Mouse (Mus musculus) heart, embryonic 15.5 days (tissue): ENCODE results near the gene Dnhd1. TPM values are rescaled to one million over a fixed set of nuclear protein-coding genes. Genes with fewer than 3 reads are reported as not detected.
"Not testable (repeated sequence)": the region's sequence is repeated elsewhere in the genome, so short reads cannot be mapped to it uniquely, and the experiment has no call there.

Source experiments
- ATAC-seq: fragments of 200-750 bp; cut with Nextera tagmentation; replicated peaks from 2 replicates; pipeline ENCODE4 v1.8.0; 2017; ENCODE audit warnings: low read depth, moderate TSS enrichment; ENCODE audit not compliant: insufficient number of reproducible peaks, insufficient read depth, low FRiP score
- H3K27ac ChIP-seq: fragments of 300-500 bp; sonication (generic); 2 replicates; pipeline ENCODE4 v1.5.1; 2015; ENCODE audit warnings: mild to moderate bottlenecking, inconsistent platforms
- H3K27me3 ChIP-seq: fragments of 300-500 bp; sonication (generic); 2 replicates; pipeline ENCODE4 v1.6.1; 2015; ENCODE audit warnings: inconsistent platforms
- H3K36me3 ChIP-seq: fragments of 300-500 bp; sonication (generic); 2 replicates; pipeline ENCODE4 v1.6.1; 2015; ENCODE audit warnings: mild to moderate bottlenecking, inconsistent platforms
- H3K4me1 ChIP-seq: fragments of 300-500 bp; sonication (generic); replicated peaks from 2 replicates; pipeline ENCODE4 v1.6.1; 2015; ENCODE audit warnings: inconsistent platforms
- H3K4me2 ChIP-seq: fragments of 300-500 bp; sonication (generic); 2 replicates; pipeline ENCODE4 v1.6.1; 2015; ENCODE audit warnings: inconsistent platforms, mild to moderate bottlenecking, moderate library complexity
- H3K4me3 ChIP-seq: fragments of 300-500 bp; sonication (generic); 2 replicates; pipeline ENCODE4 v1.5.1; 2015; ENCODE audit warnings: mild to moderate bottlenecking, inconsistent platforms
- H3K9ac ChIP-seq: fragments of 300-500 bp; sonication (generic); 2 replicates; pipeline ENCODE4 v1.6.1; 2015; ENCODE audit warnings: mild to moderate bottlenecking, inconsistent platforms
- H3K9me3 ChIP-seq: fragments of 300-500 bp; sonication (generic); replicated peaks from 2 replicates; pipeline ENCODE4 v1.6.1; 2016; ENCODE audit warnings: inconsistent platforms
- WGBS: fragments of 180-500 bp; shearing (Covaris S2); methylation state at CpG from one replicate; pipeline ENCODE4 v1.1.7; 2015; ENCODE audit warnings: mixed read lengths; 5-methylcytosine and 5-hydroxymethylcytosine counted together
- polyA plus RNA-seq: library from polyadenylated mRNA; unstranded; fragments of >200 nt; fragmentation: Nextera tagmentation; extraction: Ambion mirVana; gene quantifications from 2 replicates; pipeline ENCODE4 v1.2.1, GENCODE M21; 2015

Gene Dnhd1
- polyA plus RNA-seq, 1 experiment from 2014 or later = 0.72 TPM

DNA sequence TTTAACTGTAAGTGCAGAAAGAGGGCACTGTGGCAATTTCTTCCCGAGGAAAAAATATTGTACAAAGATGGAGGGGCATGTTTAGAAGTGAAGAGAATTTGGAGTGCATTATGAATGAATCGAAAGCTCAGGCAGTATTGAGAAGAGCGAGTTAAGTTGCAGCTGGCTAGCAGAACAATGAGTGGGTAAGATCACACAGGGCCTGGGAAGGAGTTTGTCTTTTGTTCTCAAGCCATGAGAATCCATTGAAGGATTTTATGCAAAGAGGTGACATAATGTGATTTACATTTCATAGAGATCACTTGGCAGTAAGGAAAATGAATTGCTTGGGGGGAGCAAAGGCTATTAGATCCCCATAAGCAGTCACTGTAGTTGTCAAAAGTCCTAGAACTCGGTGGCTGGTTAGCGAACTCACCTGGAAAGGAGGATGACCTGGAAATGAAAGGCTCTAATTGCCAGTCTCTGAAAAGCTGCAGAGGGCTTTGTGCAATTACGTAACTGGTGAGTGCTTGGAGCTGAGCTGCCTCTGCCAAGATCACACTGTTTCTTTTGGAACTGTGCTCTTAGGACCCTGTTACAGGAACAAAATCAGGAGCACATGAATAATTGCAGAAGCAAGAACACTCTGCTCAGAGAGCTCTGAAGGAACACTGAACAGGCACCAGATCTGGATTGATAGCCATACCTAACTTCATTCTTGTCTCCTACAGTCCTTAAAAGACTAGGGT, 78.2 kb downstream of the Dnhd1 start:
- no peak overlapping the region for H3K4me2 ChIP-seq
- H3K4me3 ChIP-seq = no peak overlapping the region
- no peaks in the 10 kb centered on the region for H3K27me3 ChIP-seq
- peaks cover 43% of the 10 kb centered on the region for H3K36me3 ChIP-seq
- peak overlapping the region; percentile 31; the same call in 1 of the 2 replicates for H3K27ac ChIP-seq
- no peaks in the 10 kb centered on the region for H3K4me1 ChIP-seq
- H3K9ac ChIP-seq = no peak overlapping the region
- H3K9me3 ChIP-seq = no peaks in the 10 kb centered on the region
- ATAC-seq = no peak
- WGBS = 81% methylated on average over 6 of the region's 6 CpGs

DNA sequence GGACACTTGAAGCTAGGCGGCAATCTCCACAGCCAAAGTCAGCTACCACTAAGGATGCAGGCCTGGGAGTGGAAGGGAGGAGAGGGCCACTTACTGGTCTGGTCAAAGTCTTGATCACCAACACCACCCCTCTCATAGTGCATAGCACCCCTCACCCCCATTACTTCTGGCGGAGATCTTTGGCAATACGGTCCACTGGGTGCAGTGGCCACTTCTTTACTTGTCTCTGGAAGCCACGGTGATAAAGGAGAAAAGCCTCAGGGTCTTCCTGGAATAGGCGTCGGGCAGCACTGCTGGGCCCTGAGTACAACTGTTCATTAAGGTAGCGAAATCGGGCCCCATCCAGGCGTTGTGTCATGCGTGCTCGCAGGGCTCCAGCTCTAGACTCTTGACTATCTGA, 83.2 kb downstream of the Dnhd1 start:
- Histone ChIP-seq H3K9ac (no peak overlapping the region), H3K27me3 (no peaks in the 10 kb centered on the region), H3K4me3 (no peak overlapping the region), H3K36me3 (peaks cover 46% of the 10 kb centered on the region), H3K9me3 (no peaks in the 10 kb centered on the region), H3K27ac (no peak overlapping the region), H3K4me2 (no peak overlapping the region), H3K4me1 (peaks cover 23% of the 10 kb centered on the region)
- ATAC-seq = no peak
- WGBS = 94% methylated on average over 11 of the region's 11 CpGs

DNA sequence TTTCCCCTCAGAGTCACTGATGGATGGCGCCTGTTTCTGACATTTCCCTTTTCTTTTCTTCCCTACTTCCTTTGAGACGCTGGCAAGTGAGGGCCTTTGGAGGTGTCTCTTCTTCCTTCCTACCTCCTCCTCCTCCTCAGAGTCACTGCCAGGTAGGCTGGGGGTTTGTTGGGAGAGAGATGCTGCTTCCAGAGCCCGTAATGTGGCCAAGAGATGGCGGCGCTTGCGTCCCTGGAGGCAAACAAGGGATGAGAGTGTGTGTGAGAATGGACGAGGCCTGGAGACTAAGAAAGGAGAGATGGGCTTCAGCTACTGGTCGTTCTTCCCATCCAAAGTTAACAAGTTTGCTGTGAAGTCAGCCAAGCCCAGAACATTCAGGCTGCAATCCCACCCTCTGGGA, 84.2 kb downstream of the Dnhd1 start:
- H3K9me3 ChIP-seq = no peaks in the 10 kb centered on the region
- no peak overlapping the region for H3K4me3 ChIP-seq
- no peak for ATAC-seq
- no peak overlapping the region for H3K27ac ChIP-seq
- H3K4me2 ChIP-seq = peak overlapping the region; percentile 76; the same call in 1 of the 2 replicates
- peaks cover 40% of the 10 kb centered on the region for H3K36me3 ChIP-seq
- peaks cover 31% of the 10 kb centered on the region for H3K4me1 ChIP-seq
- 86% methylated on average over 8 of the region's 8 CpGs for WGBS
- no peaks in the 10 kb centered on the region for H3K27me3 ChIP-seq
- H3K9ac ChIP-seq = no peak overlapping the region

DNA sequence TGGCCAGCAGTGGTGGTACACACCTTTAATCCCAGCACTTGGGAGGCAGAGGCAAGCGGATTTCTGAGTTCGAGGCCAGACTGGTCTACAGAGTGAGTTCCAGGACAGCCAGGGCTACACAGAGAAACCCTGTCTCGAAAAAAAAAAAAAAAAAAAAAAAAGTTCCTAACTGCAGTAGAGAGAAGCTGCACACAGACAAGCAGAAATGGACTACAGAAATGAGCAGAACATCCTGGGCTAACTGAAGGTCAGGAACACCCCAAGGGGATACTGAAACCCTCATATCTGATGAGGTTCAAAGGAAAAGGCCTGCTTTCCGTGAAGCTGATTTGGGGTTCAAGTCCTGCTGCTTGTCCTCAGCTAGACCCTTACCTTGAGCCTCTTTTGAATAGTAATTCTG, 84.8 kb downstream of the Dnhd1 start:
- H3K9me3 ChIP-seq, H3K27me3 ChIP-seq, ATAC-seq: not testable (repeated sequence)
- Histone ChIP-seq H3K36me3 (peaks cover 44% of the 10 kb centered on the region), H3K4me1 (peaks cover 35% of the 10 kb centered on the region), H3K4me2 (peak overlapping the region; percentile 76), H3K27ac (peak overlapping the region; percentile 98), H3K4me3 (peak overlapping the region; percentile 86), H3K9ac (peak overlapping the region; percentile 94)
- WGBS = 32% methylated on average over 4 of the region's 4 CpGs

DNA sequence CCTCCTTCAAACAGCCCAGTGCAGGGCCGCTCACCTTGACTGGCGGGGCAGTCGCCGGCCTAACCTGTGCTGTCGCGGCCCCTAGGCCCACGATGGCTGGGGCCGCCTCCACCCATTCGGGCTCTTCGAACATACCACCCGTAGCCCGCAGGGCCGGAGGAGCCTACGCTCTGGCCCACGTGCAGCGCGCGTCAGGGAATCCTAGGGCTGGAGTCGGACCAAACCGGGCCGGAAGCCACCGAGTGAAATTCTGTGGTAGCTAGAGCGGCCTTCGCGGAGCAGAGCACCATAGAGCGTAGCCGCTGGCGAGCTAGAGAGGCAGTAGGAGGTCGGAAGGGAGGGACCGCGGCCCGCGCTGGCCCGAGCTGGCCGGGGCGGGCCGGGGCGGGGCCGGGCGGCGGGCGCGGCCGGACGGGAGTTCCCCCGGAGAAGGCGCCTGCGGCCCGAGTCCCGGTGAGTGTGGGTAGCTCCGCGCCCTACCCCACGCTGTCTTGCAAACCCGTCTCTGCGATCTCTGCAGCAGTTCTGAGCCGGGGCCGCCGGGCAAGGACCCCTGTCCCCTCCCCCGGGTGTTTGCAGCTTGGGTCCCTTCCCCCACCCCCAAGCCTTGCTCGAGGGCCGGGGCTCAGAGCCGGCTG, 85.8 kb downstream of the Dnhd1 start, which contains the start of gene Ilk:
Gene Ilk (plus strand): TSS at position 329 of the 638 bp plus-strand sequence.
- H3K27ac ChIP-seq = peak within 1 kb of the TSS; percentile 98
- ATAC-seq = peak; percentile 97
- no peaks in the 10 kb centered on the region for H3K9me3 ChIP-seq
- H3K4me3 ChIP-seq = peak within 1 kb of the TSS; percentile 86
- H3K4me2 ChIP-seq = peak within 1 kb of the TSS; percentile 76
- no peaks in the 10 kb centered on the region for H3K27me3 ChIP-seq
- peaks cover 44% of the 10 kb centered on the region for H3K36me3 ChIP-seq
- peak within 1 kb of the TSS; percentile 94 for H3K9ac ChIP-seq
- 1% methylated on average over 55 of the region's 62 CpGs for WGBS
- peaks cover 35% of the 10 kb centered on the region for H3K4me1 ChIP-seq

DNA sequence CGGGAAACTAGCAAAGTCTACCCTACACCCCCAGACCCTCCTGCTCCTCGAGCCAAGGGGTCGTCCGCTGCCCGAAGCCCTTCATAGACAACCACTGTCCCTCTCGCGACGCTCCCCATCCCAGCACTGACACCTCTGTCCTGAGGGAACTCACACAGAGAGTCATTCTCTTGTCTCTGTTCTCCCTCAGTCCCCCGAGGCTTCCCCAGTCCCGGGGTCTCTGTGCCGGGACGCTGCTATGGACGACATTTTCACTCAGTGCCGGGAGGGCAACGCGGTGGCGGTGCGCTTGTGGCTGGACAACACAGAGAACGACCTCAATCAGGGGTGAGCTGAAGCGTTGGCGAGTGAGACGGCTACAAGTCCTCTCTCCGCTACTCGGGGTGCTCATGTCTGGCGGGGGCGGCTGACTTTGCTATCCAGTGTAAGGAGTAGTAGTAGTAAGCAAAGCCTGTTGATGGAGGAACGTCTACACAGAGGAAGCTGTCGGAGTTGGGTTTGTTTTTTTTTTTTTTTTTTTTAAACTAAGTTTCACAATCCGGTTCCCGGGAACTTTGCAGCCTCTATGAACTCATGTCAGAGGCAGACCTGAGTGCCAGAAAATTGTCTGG, 86.4 kb downstream of the Dnhd1 start, which contains the start of gene Rrp8:
Gene Rrp8 (minus strand): TSS at position 475 of the 611 bp plus-strand sequence.
- Histone ChIP-seq H3K4me3 (peak within 1 kb of the TSS; percentile 86), H3K4me1 (peaks cover 35% of the 10 kb centered on the region), H3K27me3 (no peaks in the 10 kb centered on the region), H3K27ac (peak within 1 kb of the TSS; percentile 98), H3K9ac (peak within 1 kb of the TSS; percentile 94), H3K4me2 (peak within 1 kb of the TSS; percentile 76), H3K9me3 (no peaks in the 10 kb centered on the region), H3K36me3 (peaks cover 44% of the 10 kb centered on the region)
- no peak for ATAC-seq
- WGBS = under 1% methylated on average over 30 of the region's 30 CpGs

DNA sequence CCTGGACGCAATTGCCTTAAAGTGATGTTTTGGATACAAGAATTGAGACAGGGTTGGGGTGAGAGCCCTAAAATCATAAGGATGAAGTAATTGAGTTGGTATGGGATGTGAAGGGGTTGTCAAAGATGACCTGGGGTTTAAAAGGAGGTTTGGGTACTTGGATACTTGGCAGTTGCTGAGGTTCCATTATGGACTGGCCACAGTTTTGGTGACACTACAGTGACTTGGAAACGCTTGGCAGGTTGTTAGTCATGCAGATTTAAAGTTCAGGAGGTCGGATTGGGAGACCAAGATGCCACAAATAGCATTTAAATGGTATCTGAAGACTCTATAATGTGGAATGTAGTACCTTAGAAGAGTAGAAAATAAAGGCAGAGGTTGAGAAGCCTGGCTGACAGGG, 87.0 kb downstream of the Dnhd1 start:
- no peak for ATAC-seq
- H3K4me1 ChIP-seq = peaks cover 35% of the 10 kb centered on the region
- 9% methylated on average over 3 of the region's 3 CpGs for WGBS
- peak overlapping the region; percentile 98 for H3K27ac ChIP-seq
- H3K9ac ChIP-seq = peak overlapping the region; percentile 94
- no peaks in the 10 kb centered on the region for H3K9me3 ChIP-seq
- peak overlapping the region; percentile 86 for H3K4me3 ChIP-seq
- H3K36me3 ChIP-seq = peaks cover 43% of the 10 kb centered on the region
- H3K27me3 ChIP-seq = no peaks in the 10 kb centered on the region
- H3K4me2 ChIP-seq = peak overlapping the region; percentile 76

DNA sequence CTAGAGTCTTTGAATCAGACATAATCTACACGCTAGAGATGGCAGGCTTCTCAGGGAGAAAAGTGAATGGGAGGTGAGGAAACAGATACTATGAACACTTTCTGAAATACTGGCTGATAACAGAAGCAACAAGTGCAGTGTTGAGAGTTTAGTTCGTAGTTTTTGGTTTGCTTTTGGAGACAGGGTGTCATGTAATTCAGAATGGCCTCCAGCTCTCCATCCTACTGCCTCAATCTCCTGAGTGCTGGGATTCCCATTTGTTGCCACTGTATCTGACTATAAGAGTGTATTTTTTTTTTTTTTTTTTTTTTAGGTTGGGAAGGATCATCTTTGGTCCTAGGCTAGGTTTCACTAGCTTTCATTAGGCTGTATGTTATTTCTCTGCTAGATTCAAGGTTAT, 87.7 kb downstream of the Dnhd1 start:
- H3K4me3 ChIP-seq = peak overlapping the region; percentile 86
- peak overlapping the region; percentile 94 for H3K9ac ChIP-seq
- H3K4me2 ChIP-seq = peak overlapping the region; percentile 76
- H3K36me3 ChIP-seq = peaks cover 37% of the 10 kb centered on the region
- no peaks in the 10 kb centered on the region for H3K9me3 ChIP-seq
- no peak for ATAC-seq
- no peaks in the 10 kb centered on the region for H3K27me3 ChIP-seq
- peaks cover 40% of the 10 kb centered on the region for H3K4me1 ChIP-seq
- peak overlapping the region; percentile 98 for H3K27ac ChIP-seq
- 27% methylated on average over 2 of the region's 2 CpGs for WGBS

DNA sequence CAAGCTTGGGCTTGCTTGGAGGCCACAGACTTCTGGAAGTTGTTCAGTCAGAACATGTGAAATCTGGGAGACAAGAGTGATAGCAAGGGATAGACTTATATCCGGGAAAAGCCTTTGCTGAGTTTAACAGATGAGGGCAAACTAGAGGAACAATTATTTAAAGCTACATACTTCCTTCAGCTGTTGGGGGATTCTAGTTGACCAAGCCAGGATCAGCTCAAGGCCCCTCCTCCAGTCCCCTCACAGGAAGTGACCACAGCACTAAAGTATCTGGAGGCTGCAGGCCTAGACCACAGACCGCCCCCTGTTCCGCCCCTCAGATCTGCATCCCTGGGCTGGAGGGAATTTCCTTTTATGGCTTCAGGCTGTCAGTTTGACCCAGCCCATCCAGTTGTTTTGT, 88.3 kb downstream of the Dnhd1 start:
- Histone ChIP-seq H3K9ac (peak overlapping the region; percentile 94), H3K27ac (peak overlapping the region; percentile 98), H3K4me2 (peak overlapping the region; percentile 76), H3K4me3 (peak overlapping the region; percentile 86), H3K27me3 (no peaks in the 10 kb centered on the region), H3K4me1 (peaks cover 42% of the 10 kb centered on the region), H3K36me3 (peaks cover 31% of the 10 kb centered on the region), H3K9me3 (no peaks in the 10 kb centered on the region)
- ATAC-seq = peak; percentile 78
- 7% methylated on average over 3 of the region's 3 CpGs for WGBS

DNA sequence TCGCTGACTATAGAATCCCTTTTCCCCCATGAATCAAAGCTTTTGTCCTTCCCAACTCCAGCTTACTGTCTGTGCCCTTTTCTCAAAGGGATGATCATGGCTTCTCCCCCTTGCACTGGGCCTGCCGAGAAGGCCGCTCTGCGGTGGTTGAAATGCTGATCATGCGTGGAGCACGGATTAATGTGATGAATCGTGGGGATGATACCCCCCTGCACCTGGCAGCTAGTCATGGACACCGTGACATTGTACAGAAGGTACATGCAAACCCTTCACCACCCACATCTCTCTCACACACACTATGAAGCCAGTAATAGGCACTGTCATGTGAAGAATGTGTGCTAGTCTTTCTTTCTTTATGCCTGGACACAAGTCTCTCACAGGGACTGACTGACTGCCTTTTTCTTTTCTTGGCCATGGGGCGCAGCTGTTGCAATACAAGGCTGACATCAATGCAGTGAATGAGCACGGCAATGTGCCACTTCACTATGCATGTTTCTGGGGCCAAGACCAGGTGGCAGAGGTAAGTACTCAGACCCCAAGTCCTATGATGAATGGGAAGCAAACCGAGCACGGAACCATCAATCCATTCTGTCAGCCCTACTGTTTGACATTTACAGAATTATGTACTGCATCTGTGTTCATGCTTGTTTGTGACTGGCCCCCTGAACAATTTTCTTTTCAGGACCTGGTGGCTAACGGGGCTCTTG, 89.6 kb downstream of the Dnhd1 start:
- no peak overlapping the region for H3K4me2 ChIP-seq
- 86% methylated on average over 13 of the region's 13 CpGs for WGBS
- peaks cover 35% of the 10 kb centered on the region for H3K4me1 ChIP-seq
- no peaks in the 10 kb centered on the region for H3K27me3 ChIP-seq
- H3K27ac ChIP-seq = peak overlapping the region; percentile 98
- H3K36me3 ChIP-seq = peaks cover 29% of the 10 kb centered on the region
- H3K4me3 ChIP-seq = no peak overlapping the region
- no peak overlapping the region for H3K9ac ChIP-seq
- H3K9me3 ChIP-seq = no peaks in the 10 kb centered on the region
- ATAC-seq = no peak

DNA sequence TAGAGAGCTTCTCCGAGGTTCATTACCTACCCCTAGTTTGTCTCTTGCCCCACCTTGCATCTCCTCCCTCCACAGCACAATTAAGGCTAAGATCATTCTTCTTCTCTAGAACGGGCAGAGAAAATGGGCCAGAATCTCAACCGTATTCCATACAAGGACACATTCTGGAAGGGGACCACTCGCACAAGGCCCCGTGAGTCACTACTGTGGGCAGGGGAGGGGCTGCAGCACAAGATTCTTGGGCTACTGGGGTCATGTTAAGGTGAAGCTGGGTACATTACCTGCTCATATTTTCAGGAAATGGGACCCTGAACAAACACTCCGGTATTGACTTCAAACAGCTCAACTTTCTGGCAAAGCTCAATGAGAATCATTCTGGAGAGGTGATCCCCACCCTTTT, 90.2 kb downstream of the Dnhd1 start:
- Histone ChIP-seq H3K9ac (no peak overlapping the region), H3K9me3 (no peaks in the 10 kb centered on the region), H3K4me3 (no peak overlapping the region), H3K4me2 (no peak overlapping the region), H3K36me3 (peaks cover 29% of the 10 kb centered on the region), H3K4me1 (peaks cover 31% of the 10 kb centered on the region), H3K27me3 (no peaks in the 10 kb centered on the region), H3K27ac (no peak overlapping the region)
- 86% methylated on average over 6 of the region's 6 CpGs for WGBS
- ATAC-seq = no peak
